Mouse (Mus musculus) B cell, adult 2 months (primary cell): ENCODE results near the gene Fut1.

ENCODE experiments used
- DNase-seq, 2 experiments: peaks; one replicate each; pipeline ENCODE4 v3.0.0; 2022

Gene Fut1

GRCm38 (mm10) chr7:45617042-45617695, at the start of gene Fut1:
Gene Fut1 (plus strand): TSS chr7:45617289.
- no peak for DNase-seq

GRCm38 (mm10) chr7:45567780-45568516, 49.1 kb upstream of the Fut1 start:
- DNase-seq, result peak; percentile 83 to 84

GRCm38 (mm10) chr7:45568601-45569473, 48.3 kb upstream of the Fut1 start:
- DNase-seq, result no peak

GRCm38 (mm10) chr7:45570103-45570741, 46.9 kb upstream of the Fut1 start, which contains the start of gene Bcat2:
Gene Bcat2 (plus strand): TSS chr7:45570153.
- peak; percentile 83 to 85 for DNase-seq

GRCm38 (mm10) chr7:45571966-45572365, 45.1 kb upstream of the Fut1 start:
- DNase-seq, result no peak

GRCm38 (mm10) chr7:45573954-45574353, 43.1 kb upstream of the Fut1 start:
- no peak for DNase-seq

- DNase-seq, result no peak
Observed at GRCm38 (mm10) chr7:45574472-45575379, 42.4 kb upstream of the Fut1 start.

GRCm38 (mm10) chr7:45585923-45586322, 31.2 kb upstream of the Fut1 start:
- no peak for DNase-seq

GRCm38 (mm10) chr7:45587631-45588592, 29.2 kb upstream of the Fut1 start:
- DNase-seq, result no peak

- DNase-seq, result peak; percentile 84 to 87
Observed at GRCm38 (mm10) chr7:45589173-45589572, 27.9 kb upstream of the Fut1 start.

- no peak for DNase-seq
Observed at GRCm38 (mm10) chr7:45589898-45590297, 27.2 kb upstream of the Fut1 start.

- DNase-seq, result no peak
Observed at GRCm38 (mm10) chr7:45590874-45591273, 26.2 kb upstream of the Fut1 start.

GRCm38 (mm10) chr7:45591880-45592279, 25.2 kb upstream of the Fut1 start:
- DNase-seq, result peak; percentile 64 to 75

GRCm38 (mm10) chr7:45593118-45593815, 23.8 kb upstream of the Fut1 start:
- DNase-seq, result peak; percentile 87

- DNase-seq, result no peak
Observed at GRCm38 (mm10) chr7:45595176-45595575, 21.9 kb upstream of the Fut1 start.

GRCm38 (mm10) chr7:45596107-45596506, 21.0 kb upstream of the Fut1 start:
- DNase-seq, result no peak

GRCm38 (mm10) chr7:45597013-45597412, 20.1 kb upstream of the Fut1 start:
- no peak for DNase-seq

- no peak for DNase-seq
Observed at GRCm38 (mm10) chr7:45597527-45597926, 19.6 kb upstream of the Fut1 start.

GRCm38 (mm10) chr7:45598960-45599879, 17.9 kb upstream of the Fut1 start:
- DNase-seq, result no peak
